Mouse (Mus musculus): ENCODE data around the gene Rab31.

The Rab31 gene

GRCm38 (mm10) chr17:65739874-65740725 lies 32.5 kb downstream of the Rab31 start:
- DNase-seq (ENCODE audit: low read depth, low spot score), result peak; percentile 28

GRCm38 (mm10) chr17:65737622-65738021 lies 34.9 kb downstream of the Rab31 start:
- DNase-seq (ENCODE audit: low read depth, low spot score), result peak; percentile 99

- DNase-seq (ENCODE audit: low read depth, low spot score), result peak; percentile 91
Observed at GRCm38 (mm10) chr17:65737175-65737574, 35.4 kb downstream of the Rab31 start.

- DNase-seq (ENCODE audit: low read depth, low spot score), result no peak
Observed at GRCm38 (mm10) chr17:65735088-65735487, 37.5 kb downstream of the Rab31 start.

GRCm38 (mm10) chr17:65732666-65733065 lies 39.9 kb downstream of the Rab31 start:
- no peak for DNase-seq (ENCODE audit: low read depth, low spot score)

- no peak for DNase-seq (ENCODE audit: low read depth, low spot score)
Observed at GRCm38 (mm10) chr17:65731710-65732109, 40.8 kb downstream of the Rab31 start.

GRCm38 (mm10) chr17:65729945-65730741 lies 42.4 kb downstream of the Rab31 start:
- DNase-seq (ENCODE audit: low read depth, low spot score), result peak; percentile 18

- DNase-seq (ENCODE audit: low read depth, low spot score), result peak; percentile 36
Observed at GRCm38 (mm10) chr17:65726755-65727154, 45.8 kb downstream of the Rab31 start.

GRCm38 (mm10) chr17:65726274-65726673 lies 46.3 kb downstream of the Rab31 start:
- DNase-seq (ENCODE audit: low read depth, low spot score), result peak; percentile 69

GRCm38 (mm10) chr17:65725814-65726213 lies 46.7 kb downstream of the Rab31 start:
- no peak for DNase-seq (ENCODE audit: low read depth, low spot score)

GRCm38 (mm10) chr17:65725381-65725780 lies 47.2 kb downstream of the Rab31 start:
- DNase-seq (ENCODE audit: low read depth, low spot score), result no peak

- DNase-seq (ENCODE audit: low read depth, low spot score), result no peak
Observed at GRCm38 (mm10) chr17:65724254-65724653, 48.3 kb downstream of the Rab31 start.

GRCm38 (mm10) chr17:65723633-65724032 lies 48.9 kb downstream of the Rab31 start:
- no peak for DNase-seq (ENCODE audit: low read depth, low spot score)

GRCm38 (mm10) chr17:65721330-65721729 lies 51.2 kb downstream of the Rab31 start:
- no peak for DNase-seq (ENCODE audit: low read depth, low spot score)

- peak; percentile 70 for DNase-seq (ENCODE audit: low read depth, low spot score)
Observed at GRCm38 (mm10) chr17:65719826-65720225, 52.7 kb downstream of the Rab31 start.

GRCm38 (mm10) chr17:65718578-65718977 lies 54.0 kb downstream of the Rab31 start:
- no peak for DNase-seq (ENCODE audit: low read depth, low spot score)

- DNase-seq (ENCODE audit: low read depth, low spot score), result no peak
Observed at GRCm38 (mm10) chr17:65717658-65718199, 54.8 kb downstream of the Rab31 start.

GRCm38 (mm10) chr17:65714060-65714459 lies 58.5 kb downstream of the Rab31 start:
- DNase-seq (ENCODE audit: low read depth, low spot score), result no peak

- DNase-seq (ENCODE audit: low read depth, low spot score), result no peak
Observed at GRCm38 (mm10) chr17:65712861-65713535, 59.6 kb downstream of the Rab31 start.

- no peak for DNase-seq (ENCODE audit: low read depth, low spot score)
Observed at GRCm38 (mm10) chr17:65711779-65712178, 60.8 kb downstream of the Rab31 start.

- DNase-seq (ENCODE audit: low read depth, low spot score), result no peak
Observed at GRCm38 (mm10) chr17:65710576-65710975, 62.0 kb downstream of the Rab31 start.

GRCm38 (mm10) chr17:65706220-65706619 lies 66.3 kb downstream of the Rab31 start:
- peak; percentile 68 for DNase-seq (ENCODE audit: low read depth, low spot score)

Data from 3T3-L1 (cell line).